Mouse (Mus musculus): ENCODE results near the gene Pkmyt1. TPM values are rescaled to one million over a fixed set of nuclear protein-coding genes. Genes with fewer than 3 reads are reported as not detected.

Pkmyt1 gene
- polyA plus RNA-seq, 1 experiment: 41.2 TPM

DNA sequence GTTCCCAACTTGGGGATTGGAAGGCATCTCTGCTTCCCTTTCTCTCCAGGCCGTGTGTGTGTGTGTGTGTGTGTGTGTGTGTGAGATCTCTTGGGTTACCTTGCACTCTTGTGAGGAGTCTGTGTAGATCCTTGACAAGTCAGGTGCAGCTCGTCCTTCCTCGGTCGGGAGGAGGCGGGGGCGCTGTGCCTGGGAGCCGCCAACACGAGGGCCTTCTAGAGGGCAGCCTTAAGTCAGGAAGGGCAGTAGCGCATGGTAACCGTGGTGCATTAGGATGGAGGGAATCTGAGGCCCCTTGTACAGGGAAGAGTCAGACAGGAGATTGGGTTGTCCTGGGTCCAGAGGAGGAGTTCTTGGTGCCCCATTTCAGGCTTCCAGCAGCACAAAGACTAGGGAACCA lies 50.1 kb downstream of the Pkmyt1 start:
- whole genome bisulfite sequencing: 84% methylated on average over 10 of the region's 10 CpGs
- no peak for DNase-seq (ENCODE audit: low read depth, low spot score)

DNA sequence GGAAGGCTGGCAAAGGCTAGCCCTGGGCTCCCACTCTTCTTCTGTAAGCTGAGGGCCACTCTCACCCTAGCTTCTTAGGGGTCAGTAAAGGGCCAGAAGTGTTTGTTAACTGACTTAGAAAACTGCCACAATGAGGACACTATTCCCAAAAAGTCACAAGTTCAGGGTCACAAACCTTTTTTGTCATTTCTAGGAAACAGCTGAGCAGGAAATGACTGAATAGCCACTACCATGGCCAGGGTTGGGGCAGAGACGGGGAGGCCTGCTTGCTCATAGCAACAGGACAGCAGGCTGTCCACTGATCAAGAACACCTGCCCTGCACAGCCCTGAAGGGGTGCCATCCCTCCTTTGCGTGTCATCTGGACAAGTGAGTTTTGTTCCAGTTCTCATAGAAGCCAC lies 51.0 kb downstream of the Pkmyt1 start:
- WGBS: 87% methylated on average over 2 of the region's 2 CpGs

DNA sequence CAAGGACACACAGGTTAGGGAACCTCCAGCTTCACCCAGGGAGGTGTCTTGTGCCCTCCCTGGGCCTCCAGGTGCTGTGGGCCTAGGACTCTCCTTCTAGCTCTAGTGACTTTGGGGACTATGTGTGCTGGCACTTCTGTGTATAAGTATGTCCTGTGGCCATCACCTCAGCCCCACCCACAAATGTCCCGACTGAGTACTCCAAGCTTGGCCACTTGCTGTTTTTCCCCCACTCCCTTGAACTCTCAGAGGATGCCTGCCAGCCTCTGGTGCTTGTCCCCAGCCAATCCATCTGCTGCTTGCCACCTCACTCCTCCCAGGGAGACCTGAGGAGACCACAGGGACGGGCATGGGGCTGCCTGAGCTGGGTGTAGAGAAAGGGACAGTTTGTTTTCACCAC lies 52.3 kb downstream of the Pkmyt1 start:
- 49% methylated on average over 2 of the region's 2 CpGs for WGBS
- no peak for DNase-seq (ENCODE audit: low read depth, low spot score)

More for the DNA sequence above, 51.0 kb downstream of the Pkmyt1 start:
- DNase-seq (ENCODE audit: low read depth, low spot score): no peak

DNA sequence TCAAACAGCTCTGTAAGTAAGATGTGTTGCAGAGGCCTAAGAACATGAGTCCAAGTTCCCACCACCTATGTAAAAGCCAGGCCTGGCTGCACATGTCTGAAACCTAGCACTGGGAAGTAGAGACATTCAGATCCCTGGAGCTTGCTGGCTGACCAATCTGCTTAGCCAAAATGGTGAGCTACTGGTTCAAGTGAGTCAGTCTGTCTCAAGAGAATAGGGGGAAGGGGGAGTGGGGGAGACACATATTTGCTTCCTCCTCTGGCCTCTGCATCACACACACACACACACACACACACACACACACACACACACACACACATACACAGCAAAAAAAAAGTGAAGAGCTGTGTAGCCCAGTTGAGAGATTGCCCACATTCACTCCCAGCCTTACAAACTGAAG lies 57.2 kb downstream of the Pkmyt1 start:
- DNase-seq (ENCODE audit: low read depth, low spot score): no peak

DNA sequence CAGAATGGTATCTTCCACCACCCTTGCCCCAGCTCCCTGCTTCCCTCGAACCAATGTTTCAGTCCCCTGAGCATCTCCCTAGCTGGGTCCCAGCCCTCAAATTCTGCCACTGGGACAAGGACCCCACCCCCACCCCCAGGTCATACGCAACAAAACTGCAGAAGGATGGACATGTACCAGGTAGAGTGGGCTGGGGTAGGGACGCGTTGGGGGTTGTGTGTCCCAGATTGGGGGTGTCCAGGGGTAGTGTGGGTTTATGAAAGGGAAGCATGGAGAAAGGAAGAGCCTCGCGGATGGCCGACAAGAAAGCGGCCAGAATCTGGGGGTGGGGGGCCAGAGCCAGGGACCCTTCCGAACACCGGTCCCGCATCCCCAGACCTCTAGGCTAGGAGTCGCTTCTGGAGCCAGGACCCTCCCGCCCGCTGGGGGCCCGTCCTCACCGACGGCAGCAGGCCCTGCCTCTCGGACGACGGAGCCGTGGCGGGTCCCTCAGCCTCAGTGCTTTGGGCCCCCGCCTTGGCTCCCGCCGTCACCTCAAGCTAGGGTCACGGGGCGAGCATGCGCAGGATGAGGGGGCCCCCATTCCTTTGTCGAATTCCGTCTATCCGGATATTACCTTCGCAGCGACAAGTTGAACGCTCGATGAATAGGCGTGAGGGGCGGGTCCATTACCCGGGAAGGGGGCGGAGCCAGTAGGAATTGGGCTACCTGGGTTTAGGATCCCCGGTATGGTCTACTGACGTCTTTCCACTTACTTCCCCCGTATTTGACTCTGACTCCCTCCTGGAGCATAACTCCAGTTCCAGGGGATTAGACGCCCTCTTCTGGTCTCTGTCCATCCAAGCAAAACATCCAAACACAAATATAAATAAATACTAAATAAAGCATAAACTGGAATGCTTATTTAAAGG lies 59.7 kb downstream of the Pkmyt1 start, which contains the start of gene Flywch2:
Gene Flywch2 (minus strand): TSS at position 521 of the 911 bp plus-strand sequence.
- 6% methylated on average over 43 of the region's 43 CpGs for WGBS
- DNase-seq (ENCODE audit: low read depth, low spot score): no peak

Other genes with a start within 250 kb of the Pkmyt1 start
- gene Vmn2r117, start 246.6 kb upstream of the Pkmyt1 start, polyA plus RNA-seq (2012; rRNA removed): not detected in 2 replicates
- 10.6 and 11.2 TPM in 2 replicates for gene Zfp213, start 162.1 kb upstream of the Pkmyt1 start, polyA plus RNA-seq (2012; rRNA removed)
- gene Zfp13, start 126.8 kb upstream of the Pkmyt1 start, polyA plus RNA-seq (2012; rRNA removed): 4.4 and 5.5 TPM in 2 replicates
- gene Zscan10, start 125.5 kb upstream of the Pkmyt1 start, polyA plus RNA-seq (2012; rRNA removed): not detected in 2 replicates
- gene Mmp25, start 81.1 kb upstream of the Pkmyt1 start, polyA plus RNA-seq (2012; rRNA removed): 0.41 and 0.67 TPM in 2 replicates
- gene Bicdl2, start 65.8 kb upstream of the Pkmyt1 start, polyA plus RNA-seq (2012; rRNA removed): 6.1 and 6.4 TPM in 2 replicates
- gene Hcfc1r1, start 52.7 kb upstream of the Pkmyt1 start, polyA plus RNA-seq (2012; rRNA removed): 197 and 204 TPM in 2 replicates
- gene Thoc6, start 52.5 kb upstream of the Pkmyt1 start, polyA plus RNA-seq (2012; rRNA removed): 27.1 and 28.7 TPM in 2 replicates
- gene Tnfrsf12a, start 48.9 kb upstream of the Pkmyt1 start, polyA plus RNA-seq (2012; rRNA removed): 8.1 and 8.4 TPM in 2 replicates
- not detected in 2 replicates for gene Cldn6, start 47.1 kb upstream of the Pkmyt1 start, polyA plus RNA-seq (2012; rRNA removed)
- 0.15 TPM in 1 of 2 replicates, not detected in the other for gene Cldn9, start 42.3 kb upstream of the Pkmyt1 start, polyA plus RNA-seq (2012; rRNA removed)
- gene 1520401A03Rik, start 3.6 kb upstream of the Pkmyt1 start, polyA plus RNA-seq (2012; rRNA removed): 0.02 and 0.03 TPM in 2 replicates
- gene Paqr4, start 14.5 kb downstream of the Pkmyt1 start, polyA plus RNA-seq (2012; rRNA removed): 155 and 162 TPM in 2 replicates
- 3.1 and 3.5 TPM in 2 replicates for gene Kremen2, start 19.5 kb downstream of the Pkmyt1 start, polyA plus RNA-seq (2012; rRNA removed)
- gene Flywch1, start 45.3 kb downstream of the Pkmyt1 start, polyA plus RNA-seq (2012; rRNA removed): 27.3 and 34.9 TPM in 2 replicates
- 4.5 and 6.5 TPM in 2 replicates for gene Flywch2, start 59.7 kb downstream of the Pkmyt1 start, polyA plus RNA-seq (2012; rRNA removed)
- gene Srrm2, start 64.2 kb downstream of the Pkmyt1 start, polyA plus RNA-seq (2012; rRNA removed): 284 and 419 TPM in 2 replicates
- gene Elob, start 102.8 kb downstream of the Pkmyt1 start, polyA plus RNA-seq (2012; rRNA removed): 771 and 864 TPM in 2 replicates
- 0.09 and 0.58 TPM in 2 replicates for gene Prss33, start 109.7 kb downstream of the Pkmyt1 start, polyA plus RNA-seq (2012; rRNA removed)
- 495 and 577 TPM in 2 replicates for gene Prss32, start 117.5 kb downstream of the Pkmyt1 start, polyA plus RNA-seq (2012; rRNA removed)
- gene Prss41, start 117.8 kb downstream of the Pkmyt1 start, polyA plus RNA-seq (2012; rRNA removed): 1.8 and 3.3 TPM in 2 replicates
- not detected in 2 replicates for gene Prss21, start 141.7 kb downstream of the Pkmyt1 start, polyA plus RNA-seq (2012; rRNA removed)
- not detected in 2 replicates for gene Dcpp1, start 154.5 kb downstream of the Pkmyt1 start, polyA plus RNA-seq (2012; rRNA removed)
- not detected in 2 replicates for gene Dcpp2, start 154.5 kb downstream of the Pkmyt1 start, polyA plus RNA-seq (2012; rRNA removed)
- gene Dcpp3, start 191.1 kb downstream of the Pkmyt1 start, polyA plus RNA-seq (2012; rRNA removed): not detected in 2 replicates
- gene Sbp, start 215.3 kb downstream of the Pkmyt1 start, polyA plus RNA-seq (2012; rRNA removed): not detected in 2 replicates
- not detected in 2 replicates for gene Sbpl, start 228.9 kb downstream of the Pkmyt1 start, polyA plus RNA-seq (2012; rRNA removed)